Mouse (Mus musculus): ENCODE data around the gene Prss29. TPM values are rescaled to one million over a fixed set of nuclear protein-coding genes. Genes with fewer than 3 reads are reported as not detected.

Gene Prss29
- polyA plus RNA-seq, 1 experiment from 2014 or later = not detected

GRCm38 (mm10) chr17:25293495-25293894 is 25.0 kb upstream of the Prss29 start:
- Histone ChIP-seq H3K4me2 (no peak overlapping the region), H3K9ac (no peak overlapping the region), H3K27ac (no peak overlapping the region), H3K4me3 (no peak overlapping the region), H3K36me3 (no peaks in the 10 kb centered on the region), H3K27me3 (no peaks in the 10 kb centered on the region), H3K4me1 (no peaks in the 10 kb centered on the region), H3K9me3 (no peaks in the 10 kb centered on the region)
- 75% methylated on average over 5 of the region's 5 CpGs for WGBS
- ATAC-seq (ENCODE audit: insufficient number of reproducible peaks, insufficient read depth, low FRiP score, low TSS enrichment, low read depth) = no peak

- no peak overlapping the region for H3K27ac ChIP-seq
- no peak overlapping the region for H3K9ac ChIP-seq
- H3K4me1 ChIP-seq = no peaks in the 10 kb centered on the region
- WGBS = 55% methylated on average over 1 of the region's 1 CpGs
- H3K4me2 ChIP-seq = no peak overlapping the region
- H3K9me3 ChIP-seq = no peaks in the 10 kb centered on the region
- no peak for ATAC-seq (ENCODE audit: insufficient number of reproducible peaks, insufficient read depth, low FRiP score, low TSS enrichment, low read depth)
- H3K27me3 ChIP-seq = no peaks in the 10 kb centered on the region
- no peak overlapping the region for H3K4me3 ChIP-seq
- H3K36me3 ChIP-seq = no peaks in the 10 kb centered on the region
Observed at GRCm38 (mm10) chr17:25294111-25294510, 24.3 kb upstream of the Prss29 start.

GRCm38 (mm10) chr17:25298094-25298493 is 20.4 kb upstream of the Prss29 start, which contains the start of gene Prss34:
Prss34 (plus strand) TSS chr17:25298394.
- Histone ChIP-seq H3K4me1 (no peaks in the 10 kb centered on the region), H3K4me3 (no peak within 1 kb of the TSS), H3K9me3 (no peaks in the 10 kb centered on the region), H3K9ac (no peak within 1 kb of the TSS), H3K36me3 (no peaks in the 10 kb centered on the region), H3K27me3 (no peaks in the 10 kb centered on the region), H3K27ac (no peak within 1 kb of the TSS), H3K4me2 (no peak within 1 kb of the TSS)
- no peak for ATAC-seq (ENCODE audit: insufficient number of reproducible peaks, insufficient read depth, low FRiP score, low TSS enrichment, low read depth)
- 75% methylated on average over 5 of the region's 5 CpGs for WGBS

- Histone ChIP-seq H3K4me1 (no peaks in the 10 kb centered on the region), H3K27me3 (no peaks in the 10 kb centered on the region), H3K4me3 (no peak within 1 kb of the TSS), H3K27ac (no peak within 1 kb of the TSS), H3K9me3 (no peaks in the 10 kb centered on the region), H3K9ac (no peak within 1 kb of the TSS), H3K4me2 (no peak within 1 kb of the TSS), H3K36me3 (no peaks in the 10 kb centered on the region)
- WGBS = 75% methylated on average over 4 of the region's 4 CpGs
- ATAC-seq (ENCODE audit: insufficient number of reproducible peaks, insufficient read depth, low FRiP score, low TSS enrichment, low read depth) = no peak
Observed at GRCm38 (mm10) chr17:25308346-25308745, 10.1 kb upstream of the Prss29 start, which contains the start of gene Prss28. Prss28 (plus strand) TSS chr17:25308646.

- Histone ChIP-seq H3K4me1 (no peaks in the 10 kb centered on the region), H3K4me3 (no peak overlapping the region), H3K9me3 (no peaks in the 10 kb centered on the region), H3K27ac (no peak overlapping the region), H3K4me2 (no peak overlapping the region), H3K9ac (no peak overlapping the region), H3K27me3 (peaks cover 4% of the 10 kb centered on the region; the same call in 1 of the 2 replicates), H3K36me3 (no peaks in the 10 kb centered on the region)
- WGBS = 87% methylated on average over 8 of the region's 8 CpGs
- ATAC-seq (ENCODE audit: insufficient number of reproducible peaks, insufficient read depth, low FRiP score, low TSS enrichment, low read depth) = no peak
Observed at GRCm38 (mm10) chr17:25320819-25321218, 2.4 kb downstream of the Prss29 start.

- peaks cover 4% of the 10 kb centered on the region; the same call in 1 of the 2 replicates for H3K27me3 ChIP-seq
- no peak for ATAC-seq (ENCODE audit: insufficient number of reproducible peaks, insufficient read depth, low FRiP score, low TSS enrichment, low read depth)
- 16% methylated on average over 2 of the region's 2 CpGs for WGBS
- no peak overlapping the region for H3K9ac ChIP-seq
- no peaks in the 10 kb centered on the region for H3K4me1 ChIP-seq
- H3K27ac ChIP-seq = no peak overlapping the region
- H3K4me2 ChIP-seq = no peak overlapping the region
- no peaks in the 10 kb centered on the region for H3K9me3 ChIP-seq
- no peak overlapping the region for H3K4me3 ChIP-seq
- H3K36me3 ChIP-seq = no peaks in the 10 kb centered on the region
Observed at GRCm38 (mm10) chr17:25322930-25323329, 4.5 kb downstream of the Prss29 start.

GRCm38 (mm10) chr17:25332321-25332720 is 13.9 kb downstream of the Prss29 start:
- Histone ChIP-seq H3K36me3 (no peaks in the 10 kb centered on the region), H3K27me3 (peaks cover 27% of the 10 kb centered on the region; the same call in 1 of the 2 replicates), H3K9ac (no peak overlapping the region), H3K27ac (no peak overlapping the region), H3K4me2 (no peak overlapping the region), H3K4me3 (no peak overlapping the region), H3K4me1 (no peaks in the 10 kb centered on the region), H3K9me3 (no peaks in the 10 kb centered on the region)
- WGBS = 67% methylated on average over 9 of the region's 9 CpGs
- ATAC-seq (ENCODE audit: insufficient number of reproducible peaks, insufficient read depth, low FRiP score, low TSS enrichment, low read depth) = no peak

- WGBS = 1% methylated on average over 8 of the region's 8 CpGs
Observed at GRCm38 (mm10) chr17:25333943-25334342, 15.5 kb downstream of the Prss29 start.

GRCm38 (mm10) chr17:25338218-25338617 is 19.8 kb downstream of the Prss29 start:
- no peak for ATAC-seq (ENCODE audit: insufficient number of reproducible peaks, insufficient read depth, low FRiP score, low TSS enrichment, low read depth)
- no peaks in the 10 kb centered on the region for H3K4me1 ChIP-seq
- 78% methylated on average over 4 of the region's 4 CpGs for WGBS

More at GRCm38 (mm10) chr17:25333943-25334342, 15.5 kb downstream of the Prss29 start:
- Histone ChIP-seq H3K4me2 (no peak overlapping the region), H3K4me1 (no peaks in the 10 kb centered on the region), H3K4me3 (no peak overlapping the region), H3K36me3 (no peaks in the 10 kb centered on the region), H3K27me3 (peaks cover 26% of the 10 kb centered on the region; the same call in 1 of the 2 replicates), H3K9me3 (no peaks in the 10 kb centered on the region), H3K9ac (no peak overlapping the region), H3K27ac (no peak overlapping the region)
- no peak for ATAC-seq (ENCODE audit: insufficient number of reproducible peaks, insufficient read depth, low FRiP score, low TSS enrichment, low read depth)

GRCm38 (mm10) chr17:25340003-25340402 is 21.5 kb downstream of the Prss29 start:
- ATAC-seq (ENCODE audit: insufficient number of reproducible peaks, insufficient read depth, low FRiP score, low TSS enrichment, low read depth) = no peak
- Histone ChIP-seq H3K36me3 (no peaks in the 10 kb centered on the region), H3K27ac (no peak overlapping the region), H3K27me3 (0 out of 2 replicates have a peak, but pooled peaks cover 2% of the 10 kb centered on the region), H3K4me2 (no peak overlapping the region), H3K4me3 (no peak overlapping the region), H3K4me1 (no peaks in the 10 kb centered on the region), H3K9me3 (no peaks in the 10 kb centered on the region), H3K9ac (no peak overlapping the region)
- 87% methylated on average over 6 of the region's 6 CpGs for WGBS

More at GRCm38 (mm10) chr17:25338218-25338617, 19.8 kb downstream of the Prss29 start:
- Histone ChIP-seq H3K9ac (no peak overlapping the region), H3K4me2 (no peak overlapping the region), H3K27me3 (peaks cover 14% of the 10 kb centered on the region; the same call in 1 of the 2 replicates), H3K36me3 (no peaks in the 10 kb centered on the region), H3K27ac (no peak overlapping the region), H3K9me3 (no peaks in the 10 kb centered on the region), H3K4me3 (no peak overlapping the region)

GRCm38 (mm10) chr17:25341490-25341889 is 23.0 kb downstream of the Prss29 start:
- no peaks in the 10 kb centered on the region for H3K9me3 ChIP-seq
- no peak overlapping the region for H3K4me2 ChIP-seq
- ATAC-seq (ENCODE audit: insufficient number of reproducible peaks, insufficient read depth, low FRiP score, low TSS enrichment, low read depth) = no peak
- no peaks in the 10 kb centered on the region for H3K36me3 ChIP-seq
- H3K27me3 ChIP-seq = peaks cover 2% of the 10 kb centered on the region; the same call in 1 of the 2 replicates
- 49% methylated on average over 3 of the region's 3 CpGs for WGBS
- no peak overlapping the region for H3K4me3 ChIP-seq
- no peak overlapping the region for H3K9ac ChIP-seq
- H3K27ac ChIP-seq = no peak overlapping the region
- no peaks in the 10 kb centered on the region for H3K4me1 ChIP-seq

GRCm38 (mm10) chr17:25345462-25345861 is 27.0 kb downstream of the Prss29 start, which contains the start of gene Tpsab1:
Tpsab1 (minus strand) TSS chr17:25345562.
- H3K4me1 ChIP-seq = no peaks in the 10 kb centered on the region
- no peak within 1 kb of the TSS for H3K4me2 ChIP-seq
- ATAC-seq (ENCODE audit: insufficient number of reproducible peaks, insufficient read depth, low FRiP score, low TSS enrichment, low read depth) = no peak
- no peaks in the 10 kb centered on the region for H3K9me3 ChIP-seq
- no peak within 1 kb of the TSS for H3K27ac ChIP-seq
- WGBS = 85% methylated on average over 4 of the region's 4 CpGs
- peaks cover 4% of the 10 kb centered on the region; the same call in 1 of the 2 replicates for H3K27me3 ChIP-seq
- H3K36me3 ChIP-seq = no peaks in the 10 kb centered on the region
- no peak within 1 kb of the TSS for H3K9ac ChIP-seq
- no peak within 1 kb of the TSS for H3K4me3 ChIP-seq
